Mouse (Mus musculus) yolk sac, embryonic 10.5 days (tissue): ENCODE results near the gene Bloc1s4.

Experiments used
- DNase-seq: peaks from one replicate; pipeline ENCODE4 v3.0.0-alpha.2; 2017; ENCODE audit warnings: low spot score

Gene Bloc1s4

DNA sequence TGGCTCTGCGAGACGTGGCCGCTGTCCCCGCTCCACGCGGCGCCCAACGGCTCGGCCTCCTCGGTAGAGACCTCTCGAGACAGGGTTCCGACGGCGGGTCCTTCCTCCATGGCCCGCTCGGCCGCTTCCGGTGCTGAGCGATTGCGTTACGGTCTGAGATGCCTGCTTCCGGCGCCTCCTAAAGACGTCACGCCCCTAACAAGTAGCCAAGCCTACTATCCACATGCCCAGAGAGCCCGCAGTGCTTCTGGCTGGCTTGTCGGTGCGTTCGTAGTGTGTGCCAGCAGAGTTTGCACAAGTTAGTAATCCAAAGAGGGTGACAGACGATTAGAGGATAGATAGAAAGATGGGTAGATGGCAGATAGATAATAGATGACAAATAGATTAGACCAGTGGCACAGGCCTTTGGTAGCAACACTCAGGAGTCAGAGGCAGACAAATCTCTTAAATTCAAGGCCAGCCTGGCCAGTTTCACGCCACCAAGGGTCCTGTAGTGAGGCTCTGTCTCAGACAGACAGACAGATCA is at the start of gene Bloc1s4:
Bloc1s4 (minus strand) TSS at position 115 of the 526 bp plus-strand sequence.
- DNase-seq = peak; percentile 91

DNA sequence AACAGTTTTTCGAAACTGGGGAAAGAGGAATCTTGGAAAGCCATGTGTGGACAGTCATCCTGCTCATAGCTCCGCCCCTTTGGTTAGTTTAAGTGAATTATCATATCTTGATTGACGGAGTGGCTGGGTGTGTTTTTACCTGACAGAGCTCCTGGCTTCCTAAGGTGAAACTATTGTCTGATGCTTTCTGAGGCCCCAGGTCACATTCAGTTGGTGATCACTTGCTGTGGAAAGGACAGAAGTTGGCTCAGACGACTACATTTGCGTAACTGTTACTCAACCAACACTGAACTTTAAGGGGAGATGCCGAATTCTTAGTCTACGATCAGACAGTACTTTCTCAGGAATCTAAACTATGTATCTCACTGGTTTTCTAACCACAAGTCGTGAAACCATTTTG is 48.8 kb upstream of the Bloc1s4 start:
- DNase-seq = no peak

DNA sequence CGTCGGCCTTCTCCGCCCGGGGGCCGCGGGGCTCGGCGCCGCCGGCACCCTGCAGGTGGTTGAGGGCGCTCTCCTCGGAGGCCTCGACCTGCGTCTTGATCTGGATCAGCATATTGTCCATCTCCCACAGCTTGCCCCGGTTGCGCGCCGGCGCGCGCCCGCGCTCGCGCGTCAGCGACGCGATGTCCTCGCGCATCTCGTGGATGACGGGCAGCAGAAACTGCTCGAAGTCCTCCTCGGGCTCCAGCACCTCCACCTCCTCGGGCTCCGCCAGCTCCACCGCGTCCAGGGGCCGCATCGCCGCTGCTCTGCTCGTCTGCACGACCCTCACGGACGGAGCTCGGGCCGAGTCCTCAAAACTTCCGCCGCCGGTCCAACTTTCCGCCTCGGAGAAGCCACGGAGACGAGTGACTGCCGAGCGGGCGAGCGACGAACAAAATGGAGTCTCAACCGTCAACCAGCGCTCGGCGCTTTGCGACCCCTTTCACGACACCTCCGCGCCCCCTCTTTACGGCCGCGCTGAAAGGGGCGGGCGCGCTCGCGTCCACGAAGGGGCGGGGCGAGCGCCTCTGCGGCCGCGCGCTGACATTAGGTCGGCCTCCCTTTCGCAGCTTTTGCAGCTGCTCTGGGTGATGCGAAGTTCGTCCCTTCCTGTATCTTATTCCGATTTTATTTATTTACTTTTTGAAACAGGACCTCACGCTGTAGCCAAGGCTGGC is 48.0 kb upstream of the Bloc1s4 start, which contains the start of gene Mrfap1:
Mrfap1 (minus strand) TSS at position 477 of the 719 bp plus-strand sequence.
- peak; percentile 94 for DNase-seq

DNA sequence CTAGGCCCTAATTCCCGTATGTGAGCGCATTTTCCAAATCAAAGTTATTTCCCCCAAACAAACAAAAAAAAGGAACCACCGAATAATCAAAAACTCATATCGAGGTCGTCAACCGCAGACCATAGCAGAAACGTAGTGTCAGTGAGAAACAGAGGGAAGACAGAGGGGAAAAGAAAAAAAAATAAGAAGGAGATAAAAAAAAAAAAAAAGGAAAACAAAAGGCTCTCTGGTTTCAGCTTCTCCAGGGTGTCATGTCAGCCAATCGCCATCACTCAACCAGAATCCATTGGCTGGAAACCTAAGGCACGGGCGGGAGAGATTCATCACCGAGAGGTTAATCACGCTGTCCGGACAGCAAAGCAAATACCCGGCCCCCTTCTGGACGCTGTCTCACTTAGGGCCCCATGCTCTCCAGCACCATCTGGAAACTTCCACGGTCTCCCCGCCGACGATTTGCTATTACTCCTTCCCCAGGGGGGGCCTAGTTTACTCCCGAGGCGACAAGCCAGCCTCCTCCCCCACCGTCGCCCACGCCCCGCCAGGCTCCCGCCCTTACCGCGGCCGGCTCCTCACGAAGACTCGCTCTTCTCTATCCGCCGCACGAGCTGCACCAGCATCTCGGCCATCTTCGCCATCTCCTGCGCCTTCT is 47.3 kb upstream of the Bloc1s4 start:
- DNase-seq = peak; percentile 69

DNA sequence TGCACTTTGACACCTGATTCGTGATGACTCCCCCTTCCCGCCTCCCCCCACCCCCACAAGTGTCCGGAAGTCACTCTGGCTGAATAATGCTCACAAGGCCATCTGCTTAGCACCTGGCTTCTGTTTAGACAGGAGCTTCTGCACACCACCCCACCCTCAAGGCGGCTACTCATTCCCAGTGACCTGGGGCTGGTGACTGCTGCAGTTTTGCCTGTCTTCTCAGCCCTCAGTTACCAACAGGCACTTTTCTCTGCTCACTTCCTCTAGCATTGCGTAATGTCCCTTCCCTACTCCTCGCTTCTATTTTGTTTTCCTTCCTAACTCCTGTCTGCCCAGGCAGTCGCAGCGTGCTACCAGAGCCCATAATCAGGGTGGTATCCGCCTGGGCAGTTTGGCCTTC is 43.4 kb upstream of the Bloc1s4 start:
- peak; percentile 62 for DNase-seq

DNA sequence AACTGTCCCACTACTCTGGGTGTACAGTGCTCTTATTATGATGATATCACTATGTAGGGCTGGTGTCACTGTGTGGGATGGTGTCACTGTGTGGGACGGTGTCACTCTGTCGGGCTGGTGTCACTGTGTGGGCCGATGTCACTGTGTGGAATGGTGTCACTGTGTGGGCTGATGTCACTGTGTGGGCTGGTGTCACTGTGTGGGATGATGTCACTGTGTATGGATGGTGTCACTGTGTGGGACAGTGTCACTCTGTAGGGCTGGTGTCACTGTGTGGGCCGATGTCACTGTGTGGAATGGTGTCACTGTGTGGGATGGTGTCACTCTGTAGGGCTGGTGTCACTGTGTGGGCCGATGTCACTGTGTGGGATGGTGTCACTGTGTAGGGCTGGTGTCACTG is 37.6 kb upstream of the Bloc1s4 start:
- DNase-seq = no peak

DNA sequence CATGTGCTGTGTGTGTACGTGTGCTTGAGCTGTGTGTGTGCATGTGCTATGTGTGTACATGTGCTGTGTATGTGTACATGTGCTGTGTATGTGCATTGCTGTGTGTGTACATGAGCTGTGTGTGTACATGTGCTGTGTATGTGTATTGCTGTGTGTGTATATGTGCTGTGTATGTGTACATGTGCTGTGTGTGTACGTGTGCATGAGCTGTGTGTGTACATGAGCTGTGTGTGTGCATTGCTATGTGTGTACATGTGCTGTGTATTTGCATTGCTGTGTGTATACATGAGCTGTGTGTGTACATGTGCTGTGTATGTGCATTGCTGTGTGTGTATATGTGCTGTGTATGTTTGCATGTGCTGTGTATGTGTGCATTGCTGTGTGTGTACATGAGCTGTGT is 31.1 kb upstream of the Bloc1s4 start:
- no peak for DNase-seq

DNA sequence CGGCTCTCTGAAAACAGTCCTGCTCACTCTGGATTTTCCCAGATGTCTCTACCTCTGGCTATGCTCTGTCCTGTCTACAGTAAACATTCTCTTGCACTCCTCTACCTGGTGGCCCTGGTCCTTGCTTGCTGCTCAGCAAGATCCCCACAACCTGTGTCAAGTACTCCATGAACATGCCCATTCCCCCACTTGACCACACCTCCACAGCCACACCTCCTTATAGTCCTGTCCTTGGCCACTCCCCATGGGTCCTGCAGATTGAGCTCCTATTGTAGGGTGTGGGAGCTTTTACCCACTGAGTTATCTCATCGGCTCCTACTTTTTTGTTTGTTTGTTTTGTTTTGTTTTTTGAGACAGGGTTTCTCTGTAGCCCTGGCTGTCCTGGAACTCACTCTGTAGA is 30.5 kb upstream of the Bloc1s4 start:
- DNase-seq = no peak

DNA sequence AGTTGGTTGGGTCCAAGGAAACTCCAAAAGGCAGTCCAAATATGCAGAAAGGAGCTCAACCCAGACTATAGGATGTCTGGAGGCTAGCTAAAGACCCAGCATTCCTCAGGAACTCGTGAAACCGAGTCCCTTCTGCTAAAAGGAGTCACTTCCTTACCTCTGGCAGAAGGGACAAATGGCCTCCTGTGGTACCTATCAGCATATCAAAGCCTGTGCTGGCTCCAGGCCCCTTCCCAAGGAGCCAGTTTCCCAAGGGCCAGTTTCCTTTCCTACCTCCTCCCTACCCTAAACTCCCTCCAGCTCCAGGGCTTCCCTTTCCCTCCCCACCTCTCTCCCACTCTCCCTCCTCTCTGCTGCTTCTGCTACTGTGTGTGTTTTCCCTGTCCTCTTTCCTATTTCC is 28.7 kb upstream of the Bloc1s4 start:
- DNase-seq = no peak

DNA sequence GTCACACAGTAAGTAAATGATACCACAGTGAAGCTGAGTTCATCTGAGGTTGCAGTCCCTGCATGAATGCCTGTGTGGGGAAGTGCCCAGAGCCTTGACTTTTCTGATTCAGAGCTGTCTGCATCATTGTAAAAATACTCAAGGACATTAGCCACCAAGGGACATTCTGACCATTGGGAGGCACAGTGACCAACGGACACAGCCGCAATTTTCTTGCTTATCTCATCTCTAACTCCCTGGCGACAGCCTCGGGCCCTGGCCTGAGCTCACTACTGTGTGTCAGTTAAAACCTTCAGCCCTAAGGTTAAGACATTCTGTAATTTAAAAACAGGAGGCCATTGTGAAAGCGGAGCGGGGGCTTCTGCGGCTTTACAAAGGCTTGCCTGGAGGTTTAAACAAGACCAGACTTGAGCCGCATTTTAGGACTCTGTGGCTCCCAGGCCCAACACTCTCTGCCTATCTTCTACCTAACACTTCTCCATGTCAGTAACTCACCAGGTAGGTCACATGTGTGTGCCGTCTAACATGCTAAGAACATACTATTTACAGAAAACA is 27.6 kb upstream of the Bloc1s4 start:
- no peak for DNase-seq

DNA sequence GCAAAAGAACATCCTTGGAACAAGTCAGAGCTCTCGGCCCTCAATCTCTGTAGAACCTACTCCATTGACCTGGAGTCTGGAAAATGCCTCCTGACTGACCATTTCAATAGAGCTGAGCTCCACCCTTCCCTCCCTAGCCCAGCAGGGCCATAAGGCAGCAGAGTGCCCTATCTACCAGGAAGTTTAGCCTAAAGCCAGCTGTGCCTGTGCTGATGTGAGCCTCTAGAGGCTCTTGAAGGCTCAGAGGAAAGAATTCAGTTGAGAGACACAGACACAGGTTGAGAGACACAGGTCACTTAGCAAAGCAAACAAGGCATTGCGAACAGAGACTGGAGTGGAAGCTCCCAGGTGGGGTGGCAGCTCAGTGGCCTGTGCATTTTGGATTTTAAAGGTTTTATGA is 26.9 kb upstream of the Bloc1s4 start:
- DNase-seq = no peak

DNA sequence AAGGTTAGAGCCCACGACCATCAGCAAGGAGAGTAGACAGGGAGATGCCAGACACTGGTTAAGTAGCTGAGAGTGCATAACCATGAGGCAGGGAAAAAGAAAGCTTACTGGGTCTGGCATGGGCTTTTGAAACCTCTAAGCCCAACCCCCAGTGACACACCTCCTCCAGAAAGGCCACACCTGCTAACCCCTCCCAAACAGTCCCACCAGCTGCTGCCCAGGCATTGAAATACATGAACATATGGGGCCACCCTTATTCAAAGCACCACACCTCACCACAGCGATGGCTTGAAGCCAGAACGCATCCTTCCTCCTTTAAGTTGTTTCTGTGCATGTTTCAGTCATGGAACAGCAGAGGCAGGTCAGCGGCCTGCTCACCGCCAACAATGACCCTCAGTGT is 24.1 kb upstream of the Bloc1s4 start:
- DNase-seq = no peak

DNA sequence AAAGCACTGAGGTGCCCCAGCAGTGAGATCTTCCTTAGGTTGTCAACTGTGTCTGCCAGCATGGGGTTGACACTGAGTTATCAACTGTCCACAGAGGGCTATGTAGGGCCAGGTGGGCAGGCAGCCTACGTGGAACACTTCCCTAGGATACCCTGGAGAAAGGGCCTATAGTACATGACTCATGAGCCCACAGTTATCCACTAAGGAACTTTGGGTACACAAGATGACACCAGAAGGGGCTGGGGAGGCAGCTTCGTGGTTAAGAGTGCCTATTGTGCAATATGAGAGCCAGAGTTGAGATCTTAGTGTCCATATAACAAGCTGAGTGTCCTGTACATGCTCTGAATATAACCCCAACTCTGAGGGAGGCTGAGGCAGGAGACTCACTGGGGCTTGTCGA is 21.2 kb upstream of the Bloc1s4 start:
- DNase-seq = no peak

DNA sequence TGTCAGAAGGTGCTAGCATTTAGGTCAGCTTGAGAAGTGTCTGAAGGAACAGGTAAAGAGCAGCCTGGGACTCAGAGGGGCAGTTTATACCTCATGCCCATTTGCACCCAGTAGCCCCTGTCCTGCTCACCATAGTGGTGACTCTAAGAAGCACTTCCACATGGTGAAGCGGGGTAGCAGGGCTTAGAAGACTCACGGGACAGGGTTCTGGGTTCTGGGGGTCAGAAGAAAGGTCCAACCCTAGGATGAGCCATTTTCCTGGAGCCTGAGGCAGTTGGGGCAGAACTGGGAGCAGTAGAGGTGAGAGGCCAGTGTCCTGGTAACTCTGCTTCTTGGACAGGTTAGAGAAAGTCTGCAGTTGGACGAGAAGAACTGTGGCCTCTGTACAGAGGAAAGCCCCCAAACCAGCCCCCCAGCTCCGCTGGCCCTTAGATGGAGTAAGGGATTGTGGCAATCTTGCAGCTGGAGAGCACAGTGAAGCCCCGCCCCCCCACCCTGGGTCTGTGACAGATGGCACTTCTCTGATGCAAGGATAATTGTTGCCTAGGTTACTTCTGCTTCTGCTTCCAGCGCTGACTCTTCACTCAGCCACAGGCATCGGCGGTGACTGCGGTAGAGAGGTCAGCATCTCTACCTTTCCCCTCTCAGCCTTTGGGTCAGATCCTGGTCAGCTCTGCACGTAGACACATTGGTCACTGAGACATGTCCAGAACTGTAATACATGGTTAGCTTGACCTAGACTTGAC is 18.7 kb upstream of the Bloc1s4 start:
- no peak for DNase-seq

DNA sequence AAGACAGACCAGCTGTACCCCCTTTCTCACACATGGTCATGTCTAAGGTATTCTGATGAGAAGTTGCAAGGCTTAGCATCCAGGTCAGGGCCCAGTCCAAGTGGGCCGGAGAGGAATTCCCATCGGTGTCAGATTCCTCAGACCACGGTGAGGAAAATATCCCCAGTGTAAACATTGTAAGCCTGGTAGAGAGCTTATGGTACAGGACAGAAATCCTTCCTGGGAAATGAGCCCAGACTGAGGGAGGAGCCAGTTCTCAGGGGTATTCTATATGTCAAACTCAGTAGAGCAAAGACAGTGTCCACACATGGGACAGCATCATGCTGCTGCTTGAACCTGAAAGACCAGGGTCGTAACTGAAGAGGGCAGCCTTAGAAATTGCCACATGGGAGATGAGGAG is 11.4 kb upstream of the Bloc1s4 start:
- no peak for DNase-seq

DNA sequence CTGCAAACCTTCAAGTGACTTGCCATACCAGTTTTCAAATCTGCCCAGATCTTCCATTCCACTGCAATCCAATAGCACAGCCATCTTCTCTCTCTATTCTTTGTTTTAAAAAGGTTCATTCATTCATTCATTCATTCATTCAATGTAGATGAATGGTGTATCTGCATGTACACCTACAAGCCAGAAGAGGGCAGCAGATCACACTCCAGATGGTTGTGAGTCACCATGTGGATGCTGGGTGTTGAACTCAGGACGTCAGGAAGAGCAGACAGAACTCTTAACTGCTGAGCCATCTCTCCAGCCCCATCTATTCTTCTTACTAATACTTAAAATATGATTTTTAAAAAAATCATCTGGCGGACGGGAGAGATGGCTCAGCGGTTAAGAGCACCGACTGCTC is 8.6 kb upstream of the Bloc1s4 start:
- DNase-seq = no peak

DNA sequence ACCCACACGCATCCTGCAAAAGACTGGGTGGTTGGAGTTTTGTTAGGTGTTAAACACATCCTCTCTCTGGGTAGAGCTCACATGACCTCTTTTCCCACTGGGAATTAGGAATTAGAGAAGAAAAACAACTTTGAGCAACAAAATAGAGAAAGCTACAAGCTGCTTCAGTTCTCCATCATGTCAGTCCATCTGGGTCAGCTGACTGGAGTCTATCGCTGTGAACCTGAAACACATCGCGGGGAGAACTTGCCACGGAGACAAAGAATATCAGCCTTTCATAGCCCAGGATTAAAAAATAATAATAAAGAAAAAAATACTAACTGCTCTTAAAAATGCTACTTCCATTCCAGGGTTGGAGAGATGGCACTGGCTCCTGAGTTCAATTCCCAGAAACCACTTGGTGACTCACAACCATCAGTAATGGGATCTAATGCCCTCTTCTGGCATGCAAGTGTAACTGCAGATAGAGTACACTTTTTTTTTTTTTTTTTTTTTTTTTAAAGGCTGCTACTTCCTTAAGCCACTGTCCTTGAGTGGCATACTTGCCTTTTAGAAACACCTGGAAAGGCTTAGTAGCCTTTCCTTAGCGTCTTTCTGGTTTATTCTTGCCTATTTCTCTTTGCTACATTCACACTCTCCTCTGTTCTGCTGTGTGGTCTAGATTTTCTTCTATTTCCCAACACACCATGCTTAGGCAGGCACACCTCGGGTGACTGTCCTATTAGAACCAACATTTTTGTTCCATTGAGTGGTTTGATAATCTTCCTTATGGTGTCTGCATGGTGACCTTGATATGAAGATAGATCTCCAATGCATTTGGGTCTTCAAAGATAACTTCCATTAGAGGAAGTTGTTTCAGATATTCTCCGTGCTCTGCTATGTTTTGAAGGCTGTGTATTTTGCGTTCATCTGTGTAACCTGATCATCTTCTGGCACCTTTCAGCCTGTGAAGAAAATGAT is 1.9 kb upstream of the Bloc1s4 start:
- DNase-seq = no peak

DNA sequence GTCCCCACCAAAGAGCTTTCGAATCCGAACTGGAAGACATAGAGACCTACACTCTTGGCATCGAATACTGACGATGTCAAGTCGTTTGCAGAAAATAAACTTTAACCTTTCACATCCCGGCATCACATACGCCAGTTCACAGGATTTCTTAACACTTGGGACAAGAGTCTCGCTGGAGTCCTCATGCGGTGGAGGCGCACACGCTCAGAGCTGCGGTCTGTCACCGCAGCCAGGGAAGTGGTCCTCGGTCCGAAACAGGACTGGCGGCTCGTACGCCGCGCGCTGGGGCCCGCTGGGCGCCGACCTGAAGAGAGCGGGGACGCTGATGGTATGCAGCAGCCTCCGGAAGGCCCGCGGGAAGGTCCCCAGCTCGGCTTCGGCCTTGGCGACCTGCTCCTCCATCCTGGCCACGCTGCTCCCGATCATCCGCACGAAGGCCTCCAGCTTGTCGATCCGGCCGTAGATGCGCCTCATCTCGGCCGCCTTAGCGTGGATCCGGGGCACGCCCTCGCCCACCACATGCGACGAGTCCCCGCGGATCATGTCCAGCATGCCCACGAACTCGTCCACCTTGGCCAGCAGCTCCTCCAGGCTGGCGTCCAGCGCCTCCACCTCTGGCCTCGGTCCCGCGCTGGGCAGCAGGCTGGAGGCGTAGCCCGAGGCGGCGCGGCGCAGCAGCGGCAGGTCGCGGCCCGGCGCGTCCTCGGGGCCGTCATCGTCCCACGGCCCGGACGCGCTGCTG is 485 bp downstream of the Bloc1s4 start:
- no peak for DNase-seq

DNA sequence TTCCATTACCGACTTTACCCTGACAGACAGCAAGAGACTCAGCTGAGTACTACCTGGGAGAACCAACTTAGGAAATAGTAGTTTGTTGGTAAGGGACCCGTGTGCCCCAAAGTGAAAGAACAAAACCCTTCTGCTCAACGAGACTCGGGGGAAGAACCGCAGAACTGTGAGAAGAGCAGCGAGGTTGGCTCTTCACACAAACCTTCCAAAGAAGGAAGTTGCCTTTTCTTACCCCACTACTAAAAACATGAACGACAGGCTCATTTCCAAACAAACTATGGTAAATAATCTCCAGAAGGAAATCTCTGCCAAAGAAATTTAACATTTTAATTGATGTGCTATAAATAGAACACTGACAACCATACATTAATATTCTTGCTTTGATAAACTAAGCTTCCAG is 1.4 kb downstream of the Bloc1s4 start:
- DNase-seq = no peak

DNA sequence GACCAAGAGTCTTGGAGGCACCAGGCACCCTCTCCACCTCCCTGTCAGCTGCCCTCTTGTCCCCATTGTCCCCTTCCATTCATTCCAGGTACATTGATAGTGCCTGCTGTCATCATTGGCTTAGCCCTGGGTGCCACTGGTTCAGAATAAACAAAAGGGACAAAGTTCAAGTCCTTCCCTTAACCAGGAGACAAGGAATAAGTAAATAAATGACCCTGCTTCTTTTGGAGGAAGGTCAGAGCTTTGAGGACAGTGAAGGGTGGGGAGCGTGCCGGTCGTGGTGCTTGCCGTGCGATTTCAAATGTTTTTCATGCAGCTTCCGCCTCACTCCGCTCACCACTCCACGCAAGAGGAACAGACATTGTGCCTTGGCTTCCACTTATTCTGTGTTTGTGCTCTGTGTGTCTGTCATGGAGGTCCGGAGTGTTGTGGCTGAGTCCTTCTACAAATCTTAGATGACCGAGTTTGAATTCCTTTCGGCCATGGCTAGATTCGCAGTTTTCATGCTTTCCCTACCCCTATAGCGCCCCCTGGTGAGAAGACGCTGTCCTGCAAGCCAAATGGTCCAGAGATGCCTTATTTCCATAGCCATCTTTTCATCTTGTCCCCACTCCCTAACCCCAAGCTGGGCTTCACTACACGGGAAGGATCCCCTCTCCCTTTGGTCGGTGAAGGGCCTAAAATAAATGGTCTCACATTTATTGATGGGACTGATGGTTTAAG is 6.2 kb downstream of the Bloc1s4 start:
- peak; percentile 82 for DNase-seq
